Mouse (Mus musculus): ENCODE results near the gene Rhbdd3.

Gene Rhbdd3

GRCm38 (mm10) chr11:5098736-5099542, at the start of gene Rhbdd3, which contains the start of gene Ewsr1:
TSS of gene Rhbdd3 (plus strand) at chr11:5098926.
TSS of gene Ewsr1 (minus strand) at chr11:5099266.
- DNase-seq (ENCODE audit: low read depth, low spot score), result peak; percentile 94

GRCm38 (mm10) chr11:5051629-5052028, 47.1 kb upstream of the Rhbdd3 start:
- DNase-seq (ENCODE audit: low read depth, low spot score), result no peak

GRCm38 (mm10) chr11:5052200-5052854, 46.4 kb upstream of the Rhbdd3 start:
- peak; percentile 67 for DNase-seq (ENCODE audit: low read depth, low spot score)

- DNase-seq (ENCODE audit: low read depth, low spot score), result no peak
Measured at GRCm38 (mm10) chr11:5054151-5054550, 44.6 kb upstream of the Rhbdd3 start.

GRCm38 (mm10) chr11:5054874-5055273, 43.9 kb upstream of the Rhbdd3 start:
- no peak for DNase-seq (ENCODE audit: low read depth, low spot score)

- DNase-seq (ENCODE audit: low read depth, low spot score), result no peak
Measured at GRCm38 (mm10) chr11:5055945-5056938, 42.5 kb upstream of the Rhbdd3 start.

- DNase-seq (ENCODE audit: low read depth, low spot score), result no peak
Measured at GRCm38 (mm10) chr11:5057064-5057463, 41.7 kb upstream of the Rhbdd3 start.

- no peak for DNase-seq (ENCODE audit: low read depth, low spot score)
Measured at GRCm38 (mm10) chr11:5057541-5057855, 41.2 kb upstream of the Rhbdd3 start.

- no peak for DNase-seq (ENCODE audit: low read depth, low spot score)
Measured at GRCm38 (mm10) chr11:5057856-5058641, 40.7 kb upstream of the Rhbdd3 start, which contains the start of gene Rasl10a. TSS of gene Rasl10a (plus strand) at chr11:5058128.

GRCm38 (mm10) chr11:5058783-5059182, 39.9 kb upstream of the Rhbdd3 start:
- DNase-seq (ENCODE audit: low read depth, low spot score), result no peak

GRCm38 (mm10) chr11:5059230-5059629, 39.5 kb upstream of the Rhbdd3 start:
- DNase-seq (ENCODE audit: low read depth, low spot score), result no peak

GRCm38 (mm10) chr11:5059704-5060156, 39.0 kb upstream of the Rhbdd3 start:
- peak; percentile 83 for DNase-seq (ENCODE audit: low read depth, low spot score)

GRCm38 (mm10) chr11:5060756-5061412, 37.8 kb upstream of the Rhbdd3 start:
- DNase-seq (ENCODE audit: low read depth, low spot score), result no peak

- DNase-seq (ENCODE audit: low read depth, low spot score), result peak; percentile 94
Measured at GRCm38 (mm10) chr11:5061413-5062139, 37.1 kb upstream of the Rhbdd3 start.

- DNase-seq (ENCODE audit: low read depth, low spot score), result no peak
Measured at GRCm38 (mm10) chr11:5062326-5062725, 36.4 kb upstream of the Rhbdd3 start.

- no peak for DNase-seq (ENCODE audit: low read depth, low spot score)
Measured at GRCm38 (mm10) chr11:5062860-5063505, 35.7 kb upstream of the Rhbdd3 start.

- no peak for DNase-seq (ENCODE audit: low read depth, low spot score)
Measured at GRCm38 (mm10) chr11:5063561-5064281, 35.0 kb upstream of the Rhbdd3 start.

- DNase-seq (ENCODE audit: low read depth, low spot score), result no peak
Measured at GRCm38 (mm10) chr11:5064282-5065055, 34.3 kb upstream of the Rhbdd3 start.

Data from ES-CJ7 (cell line).